Mouse (Mus musculus) hindlimb bud, embryonic 11.5 days (tissue): ENCODE measurements around the gene Slc25a33.

Experiments used
- DNase-seq: peaks from one replicate; pipeline ENCODE4 v3.0.0-alpha.2; 2012; ENCODE audit warnings: low read depth, low spot score; ENCODE audit errors: extremely low spot score

Slc25a33 gene

GRCm38 (mm10) chr4:149794966-149795477 is 20.9 kb upstream of the Slc25a33 start:
- DNase-seq: no peak

- no peak for DNase-seq
These were observed 19.9 kb upstream of the Slc25a33 start for GRCm38 (mm10) chr4:149794010-149794338.

GRCm38 (mm10) chr4:149793156-149794009 is 19.3 kb upstream of the Slc25a33 start:
- DNase-seq: no peak

- no peak for DNase-seq
These were observed 18.2 kb upstream of the Slc25a33 start for GRCm38 (mm10) chr4:149792159-149792800.

GRCm38 (mm10) chr4:149791470-149791869 is 17.4 kb upstream of the Slc25a33 start:
- no peak for DNase-seq

- no peak for DNase-seq
These were observed 16.9 kb upstream of the Slc25a33 start for GRCm38 (mm10) chr4:149790969-149791368.

- DNase-seq: no peak
These were observed 16.5 kb upstream of the Slc25a33 start for GRCm38 (mm10) chr4:149790546-149790945.

- no peak for DNase-seq
These were observed 15.5 kb upstream of the Slc25a33 start for GRCm38 (mm10) chr4:149789421-149790194.

GRCm38 (mm10) chr4:149784901-149785300 is 10.8 kb upstream of the Slc25a33 start:
- no peak for DNase-seq

GRCm38 (mm10) chr4:149784371-149784770 is 10.3 kb upstream of the Slc25a33 start:
- DNase-seq: no peak

GRCm38 (mm10) chr4:149782975-149783374 is 8.9 kb upstream of the Slc25a33 start:
- DNase-seq: no peak

- no peak for DNase-seq
These were observed 6.7 kb upstream of the Slc25a33 start for GRCm38 (mm10) chr4:149780565-149781356.

- DNase-seq: no peak
These were observed 5.9 kb upstream of the Slc25a33 start for GRCm38 (mm10) chr4:149779966-149780365.

- DNase-seq: no peak
These were observed 3.0 kb upstream of the Slc25a33 start for GRCm38 (mm10) chr4:149777126-149777525.

- no peak for DNase-seq
These were observed 1.8 kb upstream of the Slc25a33 start for GRCm38 (mm10) chr4:149775760-149776362.

GRCm38 (mm10) chr4:149775330-149775729 is 1.3 kb upstream of the Slc25a33 start:
- no peak for DNase-seq

GRCm38 (mm10) chr4:149773408-149774093 is 526 bp downstream of the Slc25a33 start:
- DNase-seq: no peak

- DNase-seq: no peak
These were observed 1.7 kb downstream of the Slc25a33 start for GRCm38 (mm10) chr4:149772394-149772793.

GRCm38 (mm10) chr4:149765201-149765600 is 8.9 kb downstream of the Slc25a33 start:
- no peak for DNase-seq

- DNase-seq: no peak
These were observed 10.7 kb downstream of the Slc25a33 start for GRCm38 (mm10) chr4:149763335-149763734.
